Mouse (Mus musculus) ES-E14 (cell line): ENCODE measurements around the gene Ncs1. TPM values are rescaled to one million over a fixed set of nuclear protein-coding genes. Genes with fewer than 3 reads are reported as not detected.

ENCODE experiments used
- DNase-seq: peaks from one replicate; pipeline ENCODE4 v3.0.0-alpha.2; 2013; ENCODE audit warnings: low read depth, low spot score
- H3K27ac ChIP-seq: 2 replicates; pipeline ENCODE4 v1.5.1; 2012; ENCODE audit warnings: low read depth, mild to moderate bottlenecking, low read length, moderate library complexity, mixed read lengths; ENCODE audit not compliant: poor library complexity, insufficient read depth, severe bottlenecking
- H3K36me3 ChIP-seq: 2 replicates; pipeline ENCODE4 v1.6.1; 2012; ENCODE audit warnings: mild to moderate bottlenecking, low read length, moderate library complexity, mixed read lengths; ENCODE audit not compliant: control insufficient read depth, poor library complexity, insufficient read depth, severe bottlenecking
- H3K4me1 ChIP-seq, 2 experiments: fragments of 150-350 bp in 1 of 2; sonication (generic) in 1 of 2; 2 replicates each; pipeline ENCODE4 v1.6.1; 2012; ENCODE audit warnings: low read length in 2 of 2, mild to moderate bottlenecking in 1 of 2, mixed read lengths in 1 of 2; ENCODE audit not compliant: control insufficient read depth in 2 of 2, insufficient read depth in 2 of 2, poor library complexity in 1 of 2
- H3K4me3 ChIP-seq, 2 experiments: fragments of 150-350 bp in 1 of 2; sonication (generic) in 1 of 2; 2 replicates each; pipeline ENCODE4 v1.5.1; 2012; ENCODE audit warnings: low read length in 2 of 2, low read depth in 1 of 2, mild to moderate bottlenecking in 1 of 2, mixed read lengths in 1 of 2; ENCODE audit not compliant: insufficient read depth in 1 of 2, poor library complexity in 1 of 2, severe bottlenecking in 1 of 2
- H3K9ac ChIP-seq: 2 replicates; pipeline ENCODE4 v1.6.1; 2012; ENCODE audit warnings: low read depth, mild to moderate bottlenecking, low read length, mixed read lengths; ENCODE audit not compliant: poor library complexity, insufficient read depth, severe bottlenecking
- H3K9me3 ChIP-seq: fragments of 150-350 bp; sonication (generic); 2 replicates; pipeline ENCODE4 v1.6.1; 2012; ENCODE audit warnings: low read depth, mild to moderate bottlenecking, low read length; ENCODE audit not compliant: control insufficient read depth, insufficient read depth
- CHD2 ChIP-seq: IDR thresholded peaks from 2 replicates; pipeline ENCODE4 v1.6.1; 2014; ENCODE audit warnings: mild to moderate bottlenecking, low read depth, low read length, inconsistent platforms
- HCFC1 ChIP-seq: IDR thresholded peaks from 2 replicates; pipeline ENCODE4 v1.6.1; 2012; ENCODE audit warnings: low read length, inconsistent platforms, borderline replicate concordance; ENCODE audit not compliant: insufficient read depth
- MAFK ChIP-seq: IDR thresholded peaks from 2 replicates; pipeline ENCODE4 v1.6.1; 2014; ENCODE audit warnings: mild to moderate bottlenecking, low read depth, low read length, inconsistent platforms; ENCODE audit not compliant: insufficient read depth
- ZC3H11A ChIP-seq: IDR thresholded peaks from 2 replicates; pipeline ENCODE4 v1.6.1; 2012; ENCODE audit warnings: low read depth, mild to moderate bottlenecking, inconsistent platforms, low read length, borderline replicate concordance
- ZNF384 ChIP-seq: IDR thresholded peaks from 2 replicates; pipeline ENCODE4 v1.6.1; 2012; ENCODE audit warnings: low read depth, low read length, inconsistent platforms
- in situ Hi-C, 2 experiments: fragments of 600-800 bp; cut with MboI; formaldehyde crosslinking; loops; one replicate each; pipeline ENCODE4 v1.15.1; 2025; ENCODE audit warnings: low sequenced_read_pairs in 2 of 2, inconsistent platforms in 1 of 2; ENCODE audit not compliant: unreplicated experiment in 2 of 2
- total RNA-seq: library from RNA; depleted of rRNA; stranded (reverse); fragments of 300-350 nt; gene quantifications from 2 replicates; pipeline ENCODE4 v1.2.3, GENCODE M21; 2012

The Ncs1 gene
- total RNA-seq, 1 experiment, result 8.9 TPM

DNA sequence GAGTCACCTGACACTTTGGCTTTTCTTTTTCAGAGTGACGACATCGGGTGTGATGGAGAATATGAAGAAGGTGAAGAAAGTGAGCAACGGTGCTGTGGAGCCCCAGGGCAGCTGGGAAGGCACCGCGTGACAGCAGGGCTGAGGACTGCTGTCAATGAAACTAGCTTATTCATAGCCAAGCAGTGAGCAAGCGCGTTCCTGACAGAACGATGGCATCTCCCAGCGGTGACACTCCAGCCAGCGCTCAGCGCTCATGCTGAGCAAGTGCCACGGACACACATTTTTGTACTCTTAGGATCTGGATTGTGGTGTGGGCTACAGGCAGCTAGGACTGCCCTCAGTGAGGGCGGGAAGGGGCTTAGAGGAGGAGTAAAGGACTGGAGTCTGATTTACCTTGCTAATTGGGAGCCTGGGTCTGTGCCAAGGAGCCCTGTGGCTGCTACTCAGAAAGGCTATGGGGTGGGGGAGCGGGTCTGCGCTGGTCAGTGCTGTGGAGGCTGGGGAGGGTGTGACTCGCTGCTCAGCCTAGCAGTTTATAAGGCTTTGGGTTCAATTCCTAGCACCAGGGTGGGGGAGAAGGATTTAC lies 31.3 kb upstream of the Ncs1 start:
- Histone ChIP-seq H3K4me3 (no peak overlapping the region), H3K9me3 (no peaks in the 10 kb centered on the region), H3K4me1 (peaks cover 1 to 3% of the 10 kb centered on the region in 2 experiments; a peak in 1 of 4 replicates), H3K9ac (no peak overlapping the region; the same call in 1 of the 2 replicates), H3K36me3 (peaks cover 34% of the 10 kb centered on the region), H3K27ac (no peak overlapping the region)
- in situ Hi-C loops, result no loop called here
- no peak for TF ChIP-seq MAFK
- no peak for TF ChIP-seq CHD2
- no peak for TF ChIP-seq HCFC1
- no peak for TF ChIP-seq ZC3H11A
- TF ChIP-seq ZNF384, result no peak
- no peak for DNase-seq

DNA sequence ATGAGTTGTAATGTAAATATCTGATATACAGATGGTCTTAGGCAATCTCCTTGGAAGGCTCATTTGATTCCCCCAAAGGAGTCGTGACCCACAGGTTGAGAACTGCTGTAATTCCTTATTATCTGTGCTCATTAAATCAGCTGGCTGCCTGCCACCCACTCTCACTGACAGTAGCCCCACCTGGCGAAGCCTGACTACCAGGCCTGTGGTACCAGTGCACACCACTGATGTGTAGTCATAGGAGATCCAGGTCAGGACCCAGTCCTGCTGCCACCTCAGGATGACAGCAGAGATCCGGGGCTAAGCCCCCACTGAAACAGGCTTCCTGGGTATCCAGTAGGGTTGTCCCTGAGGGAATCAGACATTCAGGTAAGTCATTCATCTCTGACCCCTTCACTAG lies 27.0 kb upstream of the Ncs1 start:
- peaks cover 13% of the 10 kb centered on the region for H3K36me3 ChIP-seq
- peaks cover 0 to 3% of the 10 kb centered on the region in 2 experiments; a peak in 1 of 4 replicates for H3K4me1 ChIP-seq
- DNase-seq, result no peak
- H3K4me3 ChIP-seq, result no peak overlapping the region
- H3K9ac ChIP-seq, result no peak overlapping the region
- H3K27ac ChIP-seq, result no peak overlapping the region
- TF ChIP-seq MAFK (no peak), HCFC1 (no peak), ZC3H11A (no peak), ZNF384 (no peak), CHD2 (no peak)
- in situ Hi-C loops, result no loop called here
- no peaks in the 10 kb centered on the region for H3K9me3 ChIP-seq

DNA sequence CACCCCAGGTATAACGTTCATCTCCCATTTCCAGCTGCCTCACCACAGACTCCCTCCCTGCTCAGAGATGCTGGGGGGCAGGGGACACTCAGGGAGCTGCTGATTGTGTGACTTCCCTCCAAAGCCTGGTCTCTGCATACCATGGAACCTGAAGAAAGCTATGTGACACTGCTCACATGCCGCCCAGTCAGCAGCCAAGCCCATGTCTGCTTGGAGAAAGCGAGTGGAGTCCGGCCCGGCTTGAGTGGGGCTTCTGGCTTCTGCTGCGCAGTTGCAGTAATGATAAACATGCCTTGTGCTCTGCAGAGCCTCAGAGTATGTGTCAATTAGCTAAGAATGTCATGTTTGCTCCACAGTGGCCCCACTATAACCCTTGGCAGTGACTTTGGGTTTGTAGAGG lies 26.2 kb upstream of the Ncs1 start:
- Histone ChIP-seq H3K9ac (no peak overlapping the region), H3K9me3 (no peaks in the 10 kb centered on the region), H3K4me1 (no peaks in the 10 kb centered on the region; a peak in 1 of 4 replicates), H3K27ac (no peak overlapping the region), H3K36me3 (peaks cover 8% of the 10 kb centered on the region), H3K4me3 (no peak overlapping the region)
- no peak for TF ChIP-seq CHD2
- TF ChIP-seq ZC3H11A, result no peak
- TF ChIP-seq MAFK, result no peak
- TF ChIP-seq ZNF384, result no peak
- TF ChIP-seq HCFC1, result no peak
- in situ Hi-C loops, result no loop called here
- DNase-seq, result no peak

DNA sequence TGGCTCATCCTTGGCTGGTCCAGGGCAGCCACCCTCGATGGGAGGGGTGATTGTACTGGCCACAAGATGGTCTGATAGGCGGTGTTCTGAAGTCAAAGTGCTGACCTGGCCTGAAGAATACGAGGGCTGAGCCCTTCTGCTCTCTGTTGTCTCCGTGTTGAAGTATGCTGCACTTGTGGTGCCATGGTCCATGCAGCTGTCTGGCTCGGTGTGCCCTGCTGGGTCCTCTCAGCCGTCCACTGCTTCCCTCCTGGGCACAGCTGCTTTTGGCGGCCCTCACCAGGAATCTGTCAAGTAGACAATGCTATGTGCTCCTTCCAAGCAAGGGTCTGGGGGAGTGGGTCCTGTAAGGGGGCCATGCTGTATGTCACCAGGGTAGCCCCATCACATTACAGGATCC lies 24.8 kb upstream of the Ncs1 start:
- in situ Hi-C loops, result no loop called here
- TF ChIP-seq ZC3H11A, result no peak
- no peak for TF ChIP-seq CHD2
- no peak for TF ChIP-seq HCFC1
- no peak for TF ChIP-seq ZNF384
- no peak for TF ChIP-seq MAFK
- H3K4me3 ChIP-seq, result no peak overlapping the region
- H3K9ac ChIP-seq, result no peak overlapping the region
- no peaks in the 10 kb centered on the region for H3K9me3 ChIP-seq
- H3K27ac ChIP-seq, result no peak overlapping the region
- H3K36me3 ChIP-seq, result peaks cover 2% of the 10 kb centered on the region; the same call in 1 of the 2 replicates
- no peaks in the 10 kb centered on the region; a peak in 1 of 4 replicates for H3K4me1 ChIP-seq
- DNase-seq, result no peak
